18 mouse cellular contexts compared by ENCODE assay signal in genomic region chr9:55409833-55410232, GRCm38 (mm10).
A peak's percentile ranks its signal among the peaks of the same experiment; 100 is the strongest.
DNase-seq lines count a peak whose midpoint lies in the region; ATAC-seq and TF ChIP-seq lines count a peak whose summit lies in the region.
"Had no signal": no experiment of that assay in that cellular context is flagged by ENCODE, and none has a peak within 500 bp of the region (broad histone marks: within the 10 kb centered on the region; RNA-seq: fewer than 3 reads in every experiment).

No protein-coding gene starts in this region.

- no peak overlapping the region for H3K27ac ChIP-seq in gastrocnemius, adult 2 months
- H3K27ac ChIP-seq in liver, postnatal 0 days (ENCODE audit: low read depth), result no peak overlapping the region
- H3K27ac ChIP-seq in liver, embryonic 12.5 days, result no peak overlapping the region
- H3K27ac ChIP-seq: embryonic facial prominence, embryonic 12.5 days; limb, embryonic 12.5 days had no signal

- H3K4me1 ChIP-seq in liver, postnatal 0 days (ENCODE audit: insufficient read depth), result no peaks in the 10 kb centered on the region
- no peaks in the 10 kb centered on the region; the same call in 1 of the 2 replicates for H3K4me1 ChIP-seq in liver, embryonic 12.5 days

- ATAC-seq in liver, postnatal 0 days, result no peak
- no peak for ATAC-seq in liver, embryonic 12.5 days
- 0 out of 2 replicates have a peak, but pooled peaks have one; percentile 50 for ATAC-seq in megakaryocyte progenitor cell, adult 5-6 weeks (replicated peaks; ENCODE audit: poor library complexity)
- ATAC-seq: inflammation-experienced regulatory T-cells, adult 6 months had no signal

- H3K4me3 ChIP-seq in gastrocnemius, adult 2 months, result no peak overlapping the region
- no peak overlapping the region for H3K4me3 ChIP-seq in liver, postnatal 0 days (ENCODE audit: low read depth, low read length)
- no peak overlapping the region for H3K4me3 ChIP-seq in liver, embryonic 12.5 days
- H3K4me3 ChIP-seq: embryonic facial prominence, embryonic 12.5 days; limb, embryonic 12.5 days had no signal

- peak; percentile 37 for TF ChIP-seq CTCF in gastrocnemius, adult 2 months (IDR thresholded peaks at IDR 0.05)
- TF ChIP-seq CTCF in liver, postnatal 0 days (IDR thresholded peaks at IDR 0.05; ENCODE audit: low read depth), result peak; percentile 35; the same call in 1 of the 2 replicates

- no peaks in the 10 kb centered on the region for H3K27me3 ChIP-seq in liver, postnatal 0 days (ENCODE audit: insufficient read depth, low read length)
- H3K27me3 ChIP-seq in liver, embryonic 12.5 days (replicated peaks), result peaks cover 13% of the 10 kb centered on the region
- H3K27me3 ChIP-seq: embryonic facial prominence, embryonic 12.5 days had no signal

- TF ChIP-seq EP300 in liver, postnatal 0 days (IDR thresholded peaks at IDR 0.05; ENCODE audit: low read depth), result no peak

- intact Hi-C loops in gastrocnemius, adult 2 months (cut with DNase I), result no loop called here

- 40% methylated on average over 3 of the region's 3 CpGs for WGBS in liver, postnatal 0 days (ENCODE audit: insufficient replicate concordance)
- WGBS in liver, embryonic 12.5 days (ENCODE audit: insufficient replicate concordance), result 27% methylated on average over 3 of the region's 3 CpGs

- no peak overlapping the region for H3K9ac ChIP-seq in liver, postnatal 0 days (replicated peaks)
- H3K9ac ChIP-seq in liver, embryonic 12.5 days, result no peak overlapping the region
- H3K9ac ChIP-seq: embryonic facial prominence, embryonic 12.5 days; limb, embryonic 12.5 days had no signal

- DNase-seq in gastrocnemius, adult 2 months, result no peak
- no peak for DNase-seq in gastrocnemius, adult 18-20 months (ENCODE audit: low spot score)
- DNase-seq in liver, postnatal 0 days, result no peak
- peak; percentile 38 for DNase-seq in ES-CJ7 (ENCODE audit: low read depth, low spot score)
- no peak for DNase-seq in adrenal gland, postnatal 4 days (ENCODE audit: low spot score in 2 of 2)
- no peak for DNase-seq in right cerebral cortex, adult 2 months (ENCODE audit: low spot score in 2 of 2)
- DNase-seq: cerebellum, postnatal 36 days; heart, postnatal 4 days; kidney, postnatal 25 days; lung, postnatal 10 days; right cerebral cortex, postnatal 25 days; thymus, postnatal 14 days had no signal

- no peak overlapping the region for H3K4me2 ChIP-seq in liver, postnatal 0 days (ENCODE audit: low read depth, low read length)
- H3K4me2 ChIP-seq in liver, embryonic 12.5 days, result no peak overlapping the region
- H3K4me2 ChIP-seq: embryonic facial prominence, embryonic 12.5 days; limb, embryonic 12.5 days; midbrain, embryonic 11.5 days had no signal

- no peaks in the 10 kb centered on the region for H3K9me3 ChIP-seq in liver, postnatal 0 days (ENCODE audit: low read length)
- H3K9me3 ChIP-seq in liver, embryonic 12.5 days (replicated peaks), result no peaks in the 10 kb centered on the region
- H3K9me3 ChIP-seq: embryonic facial prominence, embryonic 12.5 days; limb, embryonic 12.5 days had no signal

- H3K36me3 ChIP-seq in liver, postnatal 0 days (replicated peaks; ENCODE audit: insufficient read depth, low read length), result no peaks in the 10 kb centered on the region
- no peaks in the 10 kb centered on the region for H3K36me3 ChIP-seq in liver, embryonic 12.5 days
- H3K36me3 ChIP-seq: embryonic facial prominence, embryonic 12.5 days; limb, embryonic 12.5 days had no signal
